Mouse (Mus musculus): ENCODE data around the gene Ccdc24. TPM values are rescaled to one million over a fixed set of nuclear protein-coding genes. Genes with fewer than 3 reads are reported as not detected.

The Ccdc24 gene
- polyA plus RNA-seq, 1 experiment from 2014 or later: 2.2 TPM

DNA sequence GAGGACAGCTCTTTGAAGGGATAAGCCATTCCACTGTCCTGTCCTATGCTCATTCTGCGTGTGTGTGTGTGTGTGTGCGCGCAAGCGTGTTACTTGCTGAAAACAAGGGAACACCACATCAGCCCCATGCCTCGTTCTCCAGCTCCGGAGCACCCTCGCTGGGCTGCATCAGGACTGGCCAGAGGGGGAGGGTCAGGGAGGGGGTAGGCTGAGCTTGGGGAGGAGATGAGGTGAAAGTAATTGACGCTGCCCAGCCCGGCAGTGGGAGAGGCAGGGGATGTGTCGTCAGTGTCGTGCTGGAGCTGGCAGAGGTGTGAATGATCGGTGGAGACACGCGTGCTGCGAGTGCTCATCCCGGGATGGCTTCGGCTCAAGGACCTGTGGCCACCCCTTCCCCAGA, 23.3 kb downstream of the Ccdc24 start:
- no peaks in the 10 kb centered on the region for H3K27me3 ChIP-seq (ENCODE audit: low read depth, poor library complexity, severe bottlenecking)
- H3K27ac ChIP-seq (replicated peaks): peak overlapping the region; percentile 67
- H3K4me1 ChIP-seq: peaks cover 30% of the 10 kb centered on the region
- H3K4me3 ChIP-seq: 0 out of 2 replicates have a peak overlapping the region, but pooled peaks have one; percentile 16
- no peak for DNase-seq (ENCODE audit: low spot score)
- no peaks in the 10 kb centered on the region for H3K9me3 ChIP-seq (replicated peaks)
- WGBS: 63% methylated on average over 17 of the region's 17 CpGs
- H3K36me3 ChIP-seq: no peaks in the 10 kb centered on the region

- Histone ChIP-seq H3K4me3 (no peak overlapping the region), H3K27ac (replicated peaks) (peak overlapping the region; percentile 35; the same call in 1 of the 2 replicates), H3K36me3 (no peaks in the 10 kb centered on the region), H3K4me1 (peaks cover 30% of the 10 kb centered on the region), H3K9me3 (replicated peaks) (no peaks in the 10 kb centered on the region), H3K27me3 (ENCODE audit: low read depth, poor library complexity, severe bottlenecking) (no peaks in the 10 kb centered on the region)
- no peak for DNase-seq (ENCODE audit: low spot score)
- WGBS: 66% methylated on average over 2 of the region's 2 CpGs
These were observed 25.3 kb downstream of the Ccdc24 start for GRCm38 (mm10) chr4:117847011-117847410.

DNA sequence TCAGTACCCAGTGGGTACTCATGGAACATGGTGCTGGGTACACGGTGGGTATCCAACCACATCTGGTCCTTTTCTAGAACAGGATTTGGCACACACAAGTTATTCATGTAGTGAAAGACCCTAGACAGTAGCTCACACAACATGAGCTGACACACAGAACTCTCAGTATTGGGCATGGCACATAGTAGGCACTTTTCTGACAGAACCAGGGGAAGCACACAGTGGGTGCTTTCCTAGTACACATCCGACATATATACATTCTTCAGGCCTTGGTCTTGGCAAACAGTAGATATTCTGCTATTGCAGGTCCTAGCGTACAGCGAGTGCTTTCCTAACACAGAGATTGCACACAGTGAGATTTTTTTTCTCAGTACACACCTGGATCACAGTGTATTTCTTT, 26.1 kb downstream of the Ccdc24 start:
- Histone ChIP-seq H3K36me3 (no peaks in the 10 kb centered on the region), H3K9me3 (replicated peaks) (no peaks in the 10 kb centered on the region), H3K4me1 (peaks cover 30% of the 10 kb centered on the region), H3K4me3 (no peak overlapping the region), H3K27ac (replicated peaks) (no peak overlapping the region), H3K27me3 (ENCODE audit: low read depth, poor library complexity, severe bottlenecking) (no peaks in the 10 kb centered on the region)
- 96% methylated on average over 4 of the region's 4 CpGs for WGBS
- no peak for DNase-seq (ENCODE audit: low spot score)

GRCm38 (mm10) chr4:117845316-117845715, 27.0 kb downstream of the Ccdc24 start:
- no peak for DNase-seq (ENCODE audit: low spot score)
- Histone ChIP-seq H3K9me3 (replicated peaks) (no peaks in the 10 kb centered on the region), H3K27me3 (ENCODE audit: low read depth, poor library complexity, severe bottlenecking) (no peaks in the 10 kb centered on the region), H3K27ac (replicated peaks) (no peak overlapping the region), H3K36me3 (no peaks in the 10 kb centered on the region), H3K4me3 (no peak overlapping the region), H3K4me1 (peaks cover 23% of the 10 kb centered on the region)
- 91% methylated on average over 11 of the region's 11 CpGs for WGBS

GRCm38 (mm10) chr4:117844467-117844866, 27.9 kb downstream of the Ccdc24 start:
- no peak for DNase-seq (ENCODE audit: low spot score)
- H3K27ac ChIP-seq (replicated peaks): no peak overlapping the region
- WGBS: 83% methylated on average over 5 of the region's 5 CpGs
- H3K36me3 ChIP-seq: no peaks in the 10 kb centered on the region
- no peaks in the 10 kb centered on the region for H3K27me3 ChIP-seq (ENCODE audit: low read depth, poor library complexity, severe bottlenecking)
- H3K4me1 ChIP-seq: peaks cover 14% of the 10 kb centered on the region
- H3K9me3 ChIP-seq (replicated peaks): no peaks in the 10 kb centered on the region
- H3K4me3 ChIP-seq: no peak overlapping the region

- H3K27me3 ChIP-seq (ENCODE audit: low read depth, poor library complexity, severe bottlenecking): no peaks in the 10 kb centered on the region
- no peaks in the 10 kb centered on the region for H3K9me3 ChIP-seq (replicated peaks)
- DNase-seq (ENCODE audit: low spot score): no peak
- no peak overlapping the region for H3K4me3 ChIP-seq
- peaks cover 5% of the 10 kb centered on the region; the same call in 1 of the 2 replicates for H3K4me1 ChIP-seq
- H3K36me3 ChIP-seq: no peaks in the 10 kb centered on the region
- WGBS: 93% methylated on average over 5 of the region's 5 CpGs
- no peak overlapping the region for H3K27ac ChIP-seq (replicated peaks)
These were observed 29.3 kb downstream of the Ccdc24 start for GRCm38 (mm10) chr4:117843101-117843500.

DNA sequence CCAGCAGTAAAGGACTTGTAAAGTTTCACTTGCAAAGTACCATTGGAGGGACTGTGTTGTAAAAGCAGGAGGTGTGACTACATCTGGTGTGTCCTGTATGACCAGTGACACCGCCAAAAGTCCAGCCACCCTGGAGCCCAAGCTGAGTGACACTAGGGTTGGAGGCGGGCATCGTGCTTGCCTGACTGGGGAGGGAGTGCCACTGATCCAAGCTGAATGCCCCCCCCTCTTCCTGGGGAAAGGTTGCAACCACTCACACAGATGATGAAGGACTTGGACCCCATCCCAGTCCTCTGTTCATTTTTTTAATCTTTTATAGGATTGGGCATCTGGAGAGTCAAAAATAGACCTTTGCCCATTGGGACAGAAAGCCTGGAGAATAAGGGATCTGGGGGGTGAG, 30.8 kb downstream of the Ccdc24 start:
- H3K27me3 ChIP-seq (ENCODE audit: low read depth, poor library complexity, severe bottlenecking): no peaks in the 10 kb centered on the region
- H3K36me3 ChIP-seq: no peaks in the 10 kb centered on the region
- H3K27ac ChIP-seq (replicated peaks): no peak overlapping the region
- 79% methylated on average over 3 of the region's 3 CpGs for WGBS
- DNase-seq (ENCODE audit: low spot score): no peak
- H3K4me3 ChIP-seq: no peak overlapping the region
- H3K4me1 ChIP-seq: peaks cover 3% of the 10 kb centered on the region; the same call in 1 of the 2 replicates
- no peaks in the 10 kb centered on the region for H3K9me3 ChIP-seq (replicated peaks)

- DNase-seq (ENCODE audit: low spot score): no peak
- no peaks in the 10 kb centered on the region for H3K27me3 ChIP-seq (ENCODE audit: low read depth, poor library complexity, severe bottlenecking)
- no peak overlapping the region for H3K27ac ChIP-seq (replicated peaks)
- no peak overlapping the region for H3K4me3 ChIP-seq
- WGBS: 93% methylated on average over 5 of the region's 5 CpGs
- peaks cover 3% of the 10 kb centered on the region for H3K4me1 ChIP-seq
- H3K9me3 ChIP-seq (replicated peaks): no peaks in the 10 kb centered on the region
- no peaks in the 10 kb centered on the region for H3K36me3 ChIP-seq
These were observed 31.5 kb downstream of the Ccdc24 start for GRCm38 (mm10) chr4:117840821-117841220.

- WGBS: 80% methylated on average over 6 of the region's 6 CpGs
These were observed 33.0 kb downstream of the Ccdc24 start for GRCm38 (mm10) chr4:117839366-117839765.

GRCm38 (mm10) chr4:117837271-117837670, 35.1 kb downstream of the Ccdc24 start:
- 71% methylated on average over 4 of the region's 4 CpGs for WGBS
- Histone ChIP-seq H3K36me3 (no peaks in the 10 kb centered on the region), H3K4me3 (0 out of 2 replicates have a peak overlapping the region, but pooled peaks have one; percentile 79), H3K9me3 (replicated peaks) (no peaks in the 10 kb centered on the region), H3K4me1 (peaks cover 22% of the 10 kb centered on the region), H3K27me3 (ENCODE audit: low read depth, poor library complexity, severe bottlenecking) (peaks cover 23% of the 10 kb centered on the region), H3K27ac (replicated peaks) (peak overlapping the region; percentile 13; the same call in 1 of the 2 replicates)
- DNase-seq (ENCODE audit: low spot score): no peak

More at GRCm38 (mm10) chr4:117839366-117839765, 33.0 kb downstream of the Ccdc24 start:
- no peak for DNase-seq (ENCODE audit: low spot score)
- Histone ChIP-seq H3K36me3 (no peaks in the 10 kb centered on the region), H3K27ac (replicated peaks) (no peak overlapping the region), H3K27me3 (ENCODE audit: low read depth, poor library complexity, severe bottlenecking) (peaks cover 5% of the 10 kb centered on the region), H3K4me1 (peaks cover 18% of the 10 kb centered on the region), H3K9me3 (replicated peaks) (no peaks in the 10 kb centered on the region), H3K4me3 (no peak overlapping the region)

GRCm38 (mm10) chr4:117836204-117836767, 36.1 kb downstream of the Ccdc24 start:
- H3K27ac ChIP-seq (replicated peaks): peak overlapping the region; percentile 89
- H3K36me3 ChIP-seq: no peaks in the 10 kb centered on the region
- H3K4me3 ChIP-seq: peak overlapping the region; percentile 79
- DNase-seq (ENCODE audit: low spot score): peak; percentile 90
- H3K27me3 ChIP-seq (ENCODE audit: low read depth, poor library complexity, severe bottlenecking): peaks cover 30% of the 10 kb centered on the region
- under 1% methylated on average over 48 of the region's 48 CpGs for WGBS
- peaks cover 22% of the 10 kb centered on the region for H3K4me1 ChIP-seq
- H3K9me3 ChIP-seq (replicated peaks): no peaks in the 10 kb centered on the region

DNA sequence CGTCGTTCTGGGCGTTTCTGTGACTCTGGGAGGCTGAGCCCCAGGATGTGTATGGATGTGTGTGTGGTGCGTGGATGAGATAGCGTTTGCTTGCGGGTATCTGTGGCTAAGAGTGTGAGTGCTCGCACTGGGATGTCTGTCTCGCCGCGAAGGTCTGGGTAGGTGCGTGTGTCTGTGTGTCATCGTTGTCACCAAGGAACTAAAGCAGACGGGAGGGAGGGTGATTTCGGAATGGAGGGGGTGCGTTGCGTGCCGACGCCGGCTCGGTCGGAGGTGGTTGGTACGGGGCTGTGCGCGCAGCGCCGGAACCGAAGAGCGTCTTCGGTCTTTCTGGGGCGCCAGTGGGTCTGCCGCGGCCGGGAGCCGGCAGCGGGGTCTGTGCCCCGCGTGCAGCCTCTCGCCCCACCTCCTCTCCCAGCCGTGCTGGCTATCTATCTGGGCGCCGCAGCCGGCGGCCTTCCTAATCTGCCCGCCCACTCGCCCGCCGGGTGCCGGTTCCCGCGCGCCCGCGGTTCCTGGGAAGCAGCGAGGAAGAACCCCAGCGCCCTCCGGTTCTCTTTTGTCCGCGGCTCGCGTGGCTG, 36.7 kb downstream of the Ccdc24 start:
- under 1% methylated on average over 60 of the region's 60 CpGs for WGBS
- DNase-seq (ENCODE audit: low spot score): no peak

GRCm38 (mm10) chr4:117834845-117835530, 37.4 kb downstream of the Ccdc24 start:
- no peaks in the 10 kb centered on the region for H3K36me3 ChIP-seq
- H3K27me3 ChIP-seq (ENCODE audit: low read depth, poor library complexity, severe bottlenecking): peaks cover 43% of the 10 kb centered on the region
- peaks cover 25% of the 10 kb centered on the region for H3K4me1 ChIP-seq
- H3K9me3 ChIP-seq (replicated peaks): no peaks in the 10 kb centered on the region
- peak; percentile 77 for DNase-seq (ENCODE audit: low spot score)
- peak overlapping the region; percentile 79 for H3K4me3 ChIP-seq
- under 1% methylated on average over 36 of the region's 36 CpGs for WGBS
- peak overlapping the region; percentile 89 for H3K27ac ChIP-seq (replicated peaks)

More for the DNA sequence above, 36.7 kb downstream of the Ccdc24 start:
- peaks cover 22% of the 10 kb centered on the region for H3K4me1 ChIP-seq
- no peaks in the 10 kb centered on the region for H3K9me3 ChIP-seq (replicated peaks)
- peak overlapping the region; percentile 89 for H3K27ac ChIP-seq (replicated peaks)
- H3K4me3 ChIP-seq: peak overlapping the region; percentile 79
- H3K27me3 ChIP-seq (ENCODE audit: low read depth, poor library complexity, severe bottlenecking): peaks cover 37% of the 10 kb centered on the region
- H3K36me3 ChIP-seq: no peaks in the 10 kb centered on the region
